Mouse (Mus musculus): Measurements from ENCODE around the gene Lsm8. TPM values are rescaled to one million over a fixed set of nuclear protein-coding genes. Genes with fewer than 3 reads are reported as not detected.

Lsm8 gene
- polyA plus RNA-seq, 1 experiment: 42.3 TPM

GRCm38 (mm10) chr6:18855323-18855722 is 6.9 kb downstream of the Lsm8 start:
- H3K4me3 ChIP-seq (ENCODE audit: insufficient read depth, low read length): no peak overlapping the region
- H3K4me1 ChIP-seq (ENCODE audit: control insufficient read depth, insufficient read depth, low read length): no peaks in the 10 kb centered on the region
- TF ChIP-seq CTCF (IDR thresholded peaks at IDR 0.05; ENCODE audit: borderline replicate concordance, insufficient read depth, low read length): no peak
- TF ChIP-seq POLR2A (IDR thresholded peaks at IDR 0.05; ENCODE audit: low read depth, low read length): no peak
- no peak overlapping the region for H3K27ac ChIP-seq (ENCODE audit: insufficient read depth, low read length)

DNA sequence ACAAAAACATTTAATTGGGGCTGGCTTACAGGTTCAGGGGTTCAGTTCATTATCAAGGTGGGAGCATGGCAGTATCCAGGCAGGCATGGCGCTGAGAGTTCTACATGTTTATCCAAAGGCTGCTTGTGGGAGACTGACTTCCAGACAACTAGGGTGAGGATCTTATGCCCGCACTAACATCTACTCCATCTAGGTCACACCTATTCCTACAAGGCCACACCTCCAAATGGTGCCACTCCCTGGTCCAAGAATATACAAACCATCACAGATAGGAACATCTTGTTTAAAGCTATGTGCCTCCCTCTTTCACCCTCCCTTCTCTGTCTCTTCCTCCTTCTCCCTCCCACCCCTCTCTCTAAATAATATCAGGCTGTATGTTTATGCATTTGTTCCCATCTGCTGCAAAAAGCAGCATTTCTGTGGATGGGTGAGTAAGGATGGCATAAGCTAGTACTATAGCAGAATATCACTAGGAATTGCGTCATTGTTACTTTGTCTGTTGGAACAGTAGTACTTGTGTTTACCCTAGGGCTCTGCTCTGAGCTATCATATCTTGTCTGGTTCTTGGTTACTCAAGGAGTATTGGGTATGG is 8.2 kb downstream of the Lsm8 start:
- TF ChIP-seq POLR2A (IDR thresholded peaks at IDR 0.05; ENCODE audit: low read depth, low read length): no peak; the same call in 1 of the 2 replicates
- TF ChIP-seq CTCF (IDR thresholded peaks at IDR 0.05; ENCODE audit: borderline replicate concordance, insufficient read depth, low read length): no peak
- Histone ChIP-seq H3K4me1 (ENCODE audit: control insufficient read depth, insufficient read depth, low read length) (no peaks in the 10 kb centered on the region), H3K4me3 (ENCODE audit: insufficient read depth, low read length) (no peak overlapping the region), H3K27ac (ENCODE audit: insufficient read depth, low read length) (no peak overlapping the region)

DNA sequence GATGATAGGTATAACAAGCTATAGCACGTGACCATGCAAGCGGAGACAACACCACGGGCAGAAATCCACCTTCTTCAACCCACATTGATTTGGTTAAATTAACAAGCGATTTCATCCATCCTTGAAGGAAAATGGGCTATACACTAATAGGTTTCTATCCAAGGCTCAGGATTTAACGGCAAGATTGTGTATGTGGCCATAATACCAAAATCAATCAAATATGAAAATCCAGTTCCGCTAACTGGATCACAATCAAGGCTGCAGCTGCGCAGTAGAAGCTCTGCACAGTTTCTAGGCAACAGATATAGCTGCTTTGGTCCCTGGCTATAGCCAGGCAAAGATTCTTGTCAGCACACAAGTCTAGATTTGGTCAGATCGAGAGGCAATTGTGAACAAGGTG is 17.6 kb downstream of the Lsm8 start, which contains the start of gene Ankrd7:
Gene Ankrd7, plus strand, starts transcription at position 301 of the 400 bp plus-strand sequence.
- Histone ChIP-seq H3K4me3 (ENCODE audit: insufficient read depth, low read length) (no peak within 1 kb of the TSS), H3K27ac (ENCODE audit: insufficient read depth, low read length) (no peak within 1 kb of the TSS), H3K4me1 (ENCODE audit: control insufficient read depth, insufficient read depth, low read length) (no peaks in the 10 kb centered on the region)
- TF ChIP-seq POLR2A (IDR thresholded peaks at IDR 0.05; ENCODE audit: low read depth, low read length) (no peak), CTCF (IDR thresholded peaks at IDR 0.05; ENCODE audit: borderline replicate concordance, insufficient read depth, low read length) (no peak)

GRCm38 (mm10) chr6:18889030-18889429 is 40.7 kb downstream of the Lsm8 start:
- no peak for TF ChIP-seq CTCF (IDR thresholded peaks at IDR 0.05; ENCODE audit: borderline replicate concordance, insufficient read depth, low read length)
- no peak for TF ChIP-seq POLR2A (IDR thresholded peaks at IDR 0.05; ENCODE audit: low read depth, low read length)
- no peak overlapping the region for H3K27ac ChIP-seq (ENCODE audit: insufficient read depth, low read length)
- no peak overlapping the region for H3K4me3 ChIP-seq (ENCODE audit: insufficient read depth, low read length)
- H3K4me1 ChIP-seq (ENCODE audit: control insufficient read depth, insufficient read depth, low read length): no peaks in the 10 kb centered on the region

- TF ChIP-seq POLR2A (IDR thresholded peaks at IDR 0.05; ENCODE audit: low read depth, low read length): no peak
- no peak for TF ChIP-seq CTCF (IDR thresholded peaks at IDR 0.05; ENCODE audit: borderline replicate concordance, insufficient read depth, low read length)
- Histone ChIP-seq H3K4me3 (ENCODE audit: insufficient read depth, low read length) (no peak overlapping the region), H3K27ac (ENCODE audit: insufficient read depth, low read length) (no peak overlapping the region), H3K4me1 (ENCODE audit: control insufficient read depth, insufficient read depth, low read length) (no peaks in the 10 kb centered on the region)
Observed at GRCm38 (mm10) chr6:18894142-18894541, 45.8 kb downstream of the Lsm8 start.

Other genes with a start within 250 kb of the Lsm8 start
- not detected in 2 replicates for gene Ankrd7, start 17.7 kb downstream of the Lsm8 start, polyA plus RNA-seq (2011; ENCODE audit: insufficient read length, low read depth, missing spikeins)

Data from embryonic fibroblast, embryonic 13.5 days (primary cell).